Mouse (Mus musculus) CD4-positive, CD25-positive, alpha-beta regulatory T cell, adult 9 weeks (primary cell): Measurements from ENCODE around the gene Tnr. TPM values are rescaled to one million over a fixed set of nuclear protein-coding genes. Genes with fewer than 3 reads are reported as not detected.

Experiments used
- polyA plus RNA-seq: library from polyadenylated mRNA; unstranded; fragments of 100-300 nt; shearing (Covaris generic); gene quantifications from one replicate; pipeline ENCODE4 v1.2.1, GENCODE M21; 2017

Tnr gene
- 0.04 TPM for polyA plus RNA-seq

DNA sequence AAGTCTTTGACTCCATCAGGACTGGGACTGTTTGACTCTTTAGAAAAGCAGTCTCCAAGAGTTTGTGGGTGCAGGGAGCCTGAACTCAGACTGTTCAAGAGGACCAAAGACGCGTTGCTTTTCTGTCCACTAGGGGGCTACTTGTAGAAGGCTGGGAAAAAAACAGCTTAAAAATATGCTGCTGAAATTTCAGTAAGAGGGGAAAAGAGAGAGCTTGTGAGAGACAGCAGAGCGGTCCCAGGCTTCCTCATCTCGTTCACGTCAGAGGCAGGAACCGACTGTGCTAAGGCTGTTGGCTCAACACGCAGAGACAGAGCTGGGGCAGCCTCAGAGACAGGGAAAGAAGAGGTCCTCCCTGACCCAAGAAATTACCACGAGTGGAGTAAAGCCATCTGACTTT is at the start of gene Tnr:
Tnr (plus strand) TSS at position 192 of the 400 bp plus-strand sequence.

